Mouse (Mus musculus) bone marrow macrophage, adult 2 months (primary cell): ENCODE measurements around the gene Nfs1. TPM values are rescaled to one million over a fixed set of nuclear protein-coding genes. Genes with fewer than 3 reads are reported as not detected.
"Not testable (repeated sequence)": the region's sequence is repeated elsewhere in the genome, so short reads cannot be mapped to it uniquely, and the experiment has no call there.

Experiments used
- H3K27ac ChIP-seq: 2 replicates; pipeline ENCODE4 v1.5.1; 2012; ENCODE audit warnings: low read depth, low read length; ENCODE audit not compliant: insufficient read depth
- H3K4me1 ChIP-seq: 2 replicates; pipeline ENCODE4 v1.6.1; 2012; ENCODE audit warnings: low read length; ENCODE audit not compliant: control insufficient read depth, insufficient read depth
- H3K4me3 ChIP-seq: 2 replicates; pipeline ENCODE4 v1.5.1; 2012; ENCODE audit warnings: mild to moderate bottlenecking, low read length, moderate library complexity; ENCODE audit not compliant: insufficient read depth
- CTCF ChIP-seq: IDR thresholded peaks from 2 replicates; pipeline ENCODE4 v1.5.1; 2012; ENCODE audit warnings: low read depth, mild to moderate bottlenecking, low read length, moderate library complexity
- POLR2A ChIP-seq: IDR thresholded peaks from 2 replicates; pipeline ENCODE4 v1.6.1; 2012; ENCODE audit warnings: mild to moderate bottlenecking, low read depth, low read length, borderline replicate concordance
- polyA plus RNA-seq: library from polyadenylated mRNA; stranded (reverse); fragments of >200 nt; gene quantifications from 2 replicates; pipeline ENCODE4 v1.2.4, GENCODE M21; 2012; ENCODE audit not compliant: missing spikeins, insufficient read depth, insufficient read length

Gene Nfs1
- polyA plus RNA-seq, 1 experiment: 43.4 TPM

GRCm38 (mm10) chr2:156146272-156146989 lies 2.4 kb upstream of the Nfs1 start:
- no peak overlapping the region for H3K4me3 ChIP-seq
- TF ChIP-seq CTCF: no peak
- TF ChIP-seq POLR2A: no peak
- no peak overlapping the region for H3K27ac ChIP-seq
- H3K4me1 ChIP-seq: peaks cover 9% of the 10 kb centered on the region

DNA sequence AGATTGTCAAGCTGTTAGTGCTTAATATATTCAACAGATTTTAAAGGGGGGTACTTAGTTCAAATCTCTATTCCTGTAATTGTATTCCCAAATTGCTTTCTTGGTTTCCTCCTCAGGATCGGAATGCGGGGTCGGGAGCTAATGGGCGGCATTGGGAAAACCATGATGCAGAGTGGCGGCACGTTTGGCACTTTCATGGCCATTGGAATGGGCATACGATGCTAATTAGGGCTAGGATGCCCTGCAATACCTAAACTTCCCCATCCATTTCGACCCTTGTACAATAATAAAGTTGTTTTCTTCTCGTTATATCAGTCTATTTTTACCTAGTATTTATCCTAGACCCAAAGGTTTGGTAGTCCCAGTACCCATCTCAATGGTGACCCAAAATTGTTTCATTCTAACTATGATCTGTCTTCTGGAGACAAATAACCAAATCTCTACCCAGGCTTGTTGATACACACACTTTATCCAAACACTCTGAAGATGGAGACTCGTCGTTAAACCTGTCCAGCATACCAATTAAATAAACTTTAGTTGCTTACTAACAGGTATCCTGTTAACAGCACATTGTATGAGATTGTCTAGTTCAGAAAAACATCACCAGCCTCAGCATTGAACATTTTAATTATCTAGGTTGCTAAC lies 1.6 kb upstream of the Nfs1 start:
- Histone ChIP-seq H3K4me1 (peaks cover 9% of the 10 kb centered on the region), H3K4me3 (no peak overlapping the region), H3K27ac (no peak overlapping the region)
- no peak for TF ChIP-seq CTCF
- TF ChIP-seq POLR2A: no peak

- peaks cover 9% of the 10 kb centered on the region for H3K4me1 ChIP-seq
- peak overlapping the region; percentile 76 for H3K4me3 ChIP-seq
- TF ChIP-seq POLR2A (no peak), CTCF (no peak)
- H3K27ac ChIP-seq: no peak overlapping the region
Observed at GRCm38 (mm10) chr2:156143367-156143766, 619 bp downstream of the Nfs1 start.

DNA sequence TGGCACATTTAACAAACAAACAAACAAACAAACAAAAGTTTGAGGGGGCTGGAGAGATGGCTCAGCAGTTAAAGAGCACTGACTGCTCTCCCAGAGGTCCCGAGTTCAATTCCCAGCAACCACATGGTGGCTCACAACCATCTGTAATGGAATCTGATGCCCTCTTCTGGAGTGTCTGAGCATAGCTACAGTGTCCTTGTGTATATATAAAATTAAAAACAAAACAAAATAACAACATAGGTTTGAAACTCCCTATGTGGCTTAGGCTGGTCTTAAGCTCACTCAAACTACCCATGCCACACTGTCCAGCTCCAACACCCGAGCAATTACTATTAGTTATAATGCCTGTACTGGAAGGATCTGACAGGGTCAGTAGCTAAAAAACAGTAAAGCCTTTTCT lies 1.2 kb downstream of the Nfs1 start:
- Histone ChIP-seq H3K4me3 (peak overlapping the region; percentile 76), H3K4me1 (peaks cover 9% of the 10 kb centered on the region), H3K27ac (no peak overlapping the region)
- TF ChIP-seq POLR2A (no peak), CTCF (no peak)

DNA sequence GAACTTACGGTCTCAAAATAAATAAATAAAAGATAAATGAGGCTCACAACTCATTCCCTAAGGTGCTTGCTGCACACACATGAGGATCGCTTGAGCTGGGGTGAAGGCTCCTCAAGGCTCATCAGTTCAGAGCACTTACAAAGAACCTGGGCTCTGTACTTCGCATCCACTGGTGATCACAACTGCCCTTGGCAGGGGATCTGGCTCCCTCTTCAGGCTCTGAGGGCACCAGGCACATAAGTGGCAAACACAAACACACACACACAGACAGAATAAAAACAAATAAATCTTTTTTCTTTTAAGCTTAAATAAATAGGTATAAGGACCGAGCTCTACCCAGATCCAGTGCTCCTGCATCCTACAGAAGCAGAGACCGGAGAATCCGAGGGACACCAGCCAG lies 8.3 kb downstream of the Nfs1 start:
- Histone ChIP-seq H3K4me3 (no peak overlapping the region), H3K27ac (no peak overlapping the region), H3K4me1 (no peaks in the 10 kb centered on the region)
- no peak for TF ChIP-seq CTCF

DNA sequence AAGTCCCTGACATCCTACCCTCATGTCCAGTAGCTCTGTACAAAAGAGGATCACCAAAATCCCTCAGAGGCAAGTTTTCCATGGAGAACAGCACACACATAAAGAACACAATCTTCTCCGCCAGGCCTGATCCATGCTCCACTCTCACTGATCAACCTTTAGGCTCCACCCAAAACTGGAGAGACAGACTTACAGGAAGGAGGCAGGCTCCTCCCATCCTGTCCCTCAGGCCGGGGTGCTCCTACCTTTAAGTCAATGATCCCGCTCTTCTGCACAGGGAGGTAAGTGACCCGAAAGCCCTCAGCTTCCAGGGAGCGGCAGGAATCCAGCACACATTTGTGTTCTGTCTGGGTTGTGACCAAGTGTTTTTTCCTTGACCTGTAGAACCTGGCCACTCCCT lies 9.8 kb downstream of the Nfs1 start:
- TF ChIP-seq CTCF (no peak), POLR2A (no peak)
- Histone ChIP-seq H3K4me3 (no peak overlapping the region), H3K4me1 (no peaks in the 10 kb centered on the region), H3K27ac (no peak overlapping the region)

DNA sequence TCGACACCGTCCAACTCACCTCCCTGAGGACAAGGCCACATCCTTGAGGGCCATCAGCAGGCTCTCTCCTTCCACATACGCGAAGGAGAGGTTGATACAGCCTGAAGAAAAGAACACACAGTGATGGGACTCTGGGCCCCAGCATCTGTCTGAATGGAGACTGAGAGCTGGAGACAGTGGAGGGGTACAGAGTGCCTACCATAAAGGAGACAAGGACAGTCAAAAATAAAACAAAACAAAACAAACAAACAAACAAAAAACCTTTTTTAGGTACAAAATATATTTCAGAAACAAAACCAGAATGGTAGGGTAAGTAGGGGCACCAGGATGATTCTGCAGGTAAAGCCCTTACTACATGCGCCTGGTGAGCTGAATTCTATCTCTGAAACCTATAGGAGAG lies 17.0 kb downstream of the Nfs1 start, which contains the start of gene Gm28036:
Gm28036 (minus strand) TSS at position 101 of the 400 bp plus-strand sequence.
- H3K4me1 ChIP-seq: no peaks in the 10 kb centered on the region
- H3K27ac ChIP-seq: no peak within 1 kb of the TSS
- TF ChIP-seq POLR2A (no peak), CTCF (no peak)

DNA sequence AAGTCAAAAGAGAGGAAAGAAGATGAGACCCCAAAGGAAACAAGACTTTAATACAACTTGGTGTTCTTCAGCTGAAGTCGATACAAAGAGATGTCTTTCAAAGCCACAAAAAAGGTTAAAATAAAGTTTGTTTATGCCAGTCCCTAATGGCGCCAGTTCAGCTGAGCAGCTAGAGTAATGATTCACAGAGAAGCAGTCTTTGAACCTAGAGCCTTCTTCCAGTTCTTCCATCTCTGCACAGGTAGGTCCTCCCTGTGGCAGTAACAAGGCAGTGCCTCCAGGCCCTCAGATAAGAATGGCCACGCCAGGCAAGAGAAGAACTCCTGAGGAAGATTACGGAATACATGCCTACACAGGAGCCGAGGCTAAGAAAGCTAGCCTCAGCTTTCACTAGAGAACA lies 20.3 kb downstream of the Nfs1 start:
- Histone ChIP-seq H3K4me3 (no peak overlapping the region), H3K4me1 (no peaks in the 10 kb centered on the region), H3K27ac (no peak overlapping the region)
- TF ChIP-seq POLR2A (no peak), CTCF (no peak)

More for the DNA sequence above, 17.0 kb downstream of the Nfs1 start, which contains the start of gene Gm28036:
- no peak within 1 kb of the TSS for H3K4me3 ChIP-seq

GRCm38 (mm10) chr2:156119566-156119965 lies 24.4 kb downstream of the Nfs1 start:
- TF ChIP-seq POLR2A (no peak), CTCF (no peak)
- Histone ChIP-seq H3K4me3 (no peak overlapping the region), H3K4me1 (no peaks in the 10 kb centered on the region), H3K27ac (no peak overlapping the region)

DNA sequence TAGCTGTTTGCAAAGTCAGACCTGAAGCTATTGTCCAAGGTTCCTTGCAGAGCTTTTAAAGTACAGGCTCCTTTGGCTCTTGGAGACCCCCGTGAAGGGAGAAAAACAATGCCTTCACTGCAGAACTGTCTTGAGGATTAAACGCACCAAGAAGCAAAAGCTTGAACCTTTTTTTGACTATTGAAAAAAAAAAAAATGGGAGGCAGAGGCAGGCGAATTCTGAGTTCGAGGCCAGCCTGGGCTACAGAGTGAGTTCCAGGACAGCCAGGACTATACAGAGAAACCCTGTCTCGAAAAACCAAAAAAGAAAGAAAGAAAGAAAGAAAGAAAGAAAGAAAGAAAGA lies 31.9 kb downstream of the Nfs1 start:
- H3K4me1 ChIP-seq: not testable (repeated sequence)
- 0 out of 2 replicates have a peak overlapping the region, but pooled peaks have one; percentile 2 for H3K27ac ChIP-seq
- H3K4me3 ChIP-seq: peak overlapping the region; percentile 71
